Mouse (Mus musculus) cerebellum, adult 8-10 months (tissue): Measurements from ENCODE around the gene Rapgef1.

Experiments
- DNase-seq: peaks from one replicate; pipeline ENCODE4 v3.0.0; 2022

Rapgef1 gene

GRCm38 (mm10) chr2:29645071-29645628 is 25.6 kb downstream of the Rapgef1 start:
- DNase-seq, result no peak

- DNase-seq, result no peak
Measured at GRCm38 (mm10) chr2:29646613-29647012, 27.1 kb downstream of the Rapgef1 start.

GRCm38 (mm10) chr2:29647162-29647561 is 27.6 kb downstream of the Rapgef1 start:
- DNase-seq, result no peak

- DNase-seq, result no peak
Measured at GRCm38 (mm10) chr2:29647808-29648207, 28.3 kb downstream of the Rapgef1 start.

GRCm38 (mm10) chr2:29648956-29649794 is 29.7 kb downstream of the Rapgef1 start:
- DNase-seq, result no peak

GRCm38 (mm10) chr2:29649795-29650457 is 30.4 kb downstream of the Rapgef1 start:
- no peak for DNase-seq

- peak; percentile 48 for DNase-seq
Measured at GRCm38 (mm10) chr2:29651876-29652275, 32.4 kb downstream of the Rapgef1 start.

GRCm38 (mm10) chr2:29655433-29655832 is 35.9 kb downstream of the Rapgef1 start:
- no peak for DNase-seq

- DNase-seq, result no peak
Measured at GRCm38 (mm10) chr2:29656095-29656494, 36.6 kb downstream of the Rapgef1 start.

- no peak for DNase-seq
Measured at GRCm38 (mm10) chr2:29657089-29657488, 37.6 kb downstream of the Rapgef1 start.

GRCm38 (mm10) chr2:29661751-29662191 is 42.3 kb downstream of the Rapgef1 start:
- DNase-seq, result no peak

- no peak for DNase-seq
Measured at GRCm38 (mm10) chr2:29663260-29663877, 43.8 kb downstream of the Rapgef1 start.

- no peak for DNase-seq
Measured at GRCm38 (mm10) chr2:29665421-29665820, 45.9 kb downstream of the Rapgef1 start.

- no peak for DNase-seq
Measured at GRCm38 (mm10) chr2:29666589-29666988, 47.1 kb downstream of the Rapgef1 start.

- no peak for DNase-seq
Measured at GRCm38 (mm10) chr2:29667109-29667508, 47.6 kb downstream of the Rapgef1 start.

GRCm38 (mm10) chr2:29668011-29668691 is 48.6 kb downstream of the Rapgef1 start:
- DNase-seq, result no peak

- no peak for DNase-seq
Measured at GRCm38 (mm10) chr2:29668963-29669362, 49.4 kb downstream of the Rapgef1 start.

GRCm38 (mm10) chr2:29669711-29670110 is 50.2 kb downstream of the Rapgef1 start:
- no peak for DNase-seq

- peak; percentile 59 for DNase-seq
Measured at GRCm38 (mm10) chr2:29670231-29670991, 50.9 kb downstream of the Rapgef1 start.

GRCm38 (mm10) chr2:29671374-29671773 is 51.9 kb downstream of the Rapgef1 start:
- no peak for DNase-seq

- no peak for DNase-seq
Measured at GRCm38 (mm10) chr2:29671856-29672255, 52.3 kb downstream of the Rapgef1 start.
